Mouse (Mus musculus) lung, embryonic 16.5 days (tissue): Measurements from ENCODE around the gene Chrna1. TPM values are rescaled to one million over a fixed set of nuclear protein-coding genes. Genes with fewer than 3 reads are reported as not detected.
"Not testable (repeated sequence)": the region's sequence is repeated elsewhere in the genome, so short reads cannot be mapped to it uniquely, and the experiment has no call there.

ENCODE experiments used
- ATAC-seq: fragments of 200-750 bp; cut with Nextera tagmentation; 2 replicates; pipeline ENCODE4 v1.8.0; 2017; ENCODE audit warnings: low read depth, mild to moderate bottlenecking, moderate library complexity
- H3K27ac ChIP-seq: fragments of 300-500 bp; sonication (generic); 2 replicates; pipeline ENCODE4 v1.5.1; 2014; ENCODE audit warnings: mild to moderate bottlenecking, control low read depth, low read length
- H3K27me3 ChIP-seq: fragments of 300-500 bp; sonication (generic); 2 replicates; pipeline ENCODE4 v1.6.1; 2014; ENCODE audit warnings: low read depth, low read length, mixed read lengths; ENCODE audit not compliant: control insufficient read depth, insufficient read depth
- H3K36me3 ChIP-seq: fragments of 300-500 bp; sonication (generic); 2 replicates; pipeline ENCODE4 v1.6.1; 2014; ENCODE audit warnings: low read length; ENCODE audit not compliant: control insufficient read depth, insufficient read depth
- H3K4me1 ChIP-seq: fragments of 300-500 bp; sonication (generic); replicated peaks from 2 replicates; pipeline ENCODE4 v1.6.1; 2014; ENCODE audit warnings: low read length, mixed read lengths; ENCODE audit not compliant: control insufficient read depth, insufficient read depth
- H3K4me2 ChIP-seq: fragments of 300-500 bp; sonication (generic); 2 replicates; pipeline ENCODE4 v1.6.1; 2014; ENCODE audit warnings: low read depth, low read length, control low read depth
- H3K4me3 ChIP-seq: fragments of 300-500 bp; sonication (generic); 2 replicates; pipeline ENCODE4 v1.5.1; 2014; ENCODE audit warnings: mild to moderate bottlenecking, low read length, control low read depth
- H3K9ac ChIP-seq: fragments of 300-500 bp; sonication (generic); 2 replicates; pipeline ENCODE4 v1.6.1; 2014; ENCODE audit warnings: low read length, control low read depth
- H3K9me3 ChIP-seq: fragments of 300-500 bp; sonication (generic); 2 replicates; pipeline ENCODE4 v1.6.1; 2016; ENCODE audit warnings: low read length; ENCODE audit not compliant: control insufficient read depth
- WGBS: fragments of 180-500 bp; shearing (Covaris S2); extraction: QIAGEN DNeasy Blood & Tissue Kit; methylation state at CpG from one replicate; pipeline ENCODE4 v1.1.7; 2014; 5-methylcytosine and 5-hydroxymethylcytosine counted together
- polyA plus RNA-seq: library from polyadenylated mRNA; unstranded; fragments of >200 nt; fragmentation: Nextera tagmentation; extraction: Ambion mirVana; gene quantifications from 2 replicates; pipeline ENCODE4 v1.2.1, GENCODE M21; 2015

Gene Chrna1
- polyA plus RNA-seq, 1 experiment from 2014 or later = 0.26 TPM

GRCm38 (mm10) chr2:73566989-73567605 is 13.0 kb downstream of the Chrna1 start:
- Histone ChIP-seq H3K27ac (no peak overlapping the region), H3K4me2 (peak overlapping the region; percentile 58), H3K9ac (no peak overlapping the region), H3K27me3 (no peaks in the 10 kb centered on the region), H3K36me3 (no peaks in the 10 kb centered on the region), H3K4me3 (peak overlapping the region; percentile 40), H3K4me1 (no peaks in the 10 kb centered on the region; the same call in 1 of the 2 replicates), H3K9me3 (no peaks in the 10 kb centered on the region)
- peak; percentile 61; the same call in 1 of the 2 replicates for ATAC-seq
- 17% methylated on average over 8 of the region's 8 CpGs for WGBS

DNA sequence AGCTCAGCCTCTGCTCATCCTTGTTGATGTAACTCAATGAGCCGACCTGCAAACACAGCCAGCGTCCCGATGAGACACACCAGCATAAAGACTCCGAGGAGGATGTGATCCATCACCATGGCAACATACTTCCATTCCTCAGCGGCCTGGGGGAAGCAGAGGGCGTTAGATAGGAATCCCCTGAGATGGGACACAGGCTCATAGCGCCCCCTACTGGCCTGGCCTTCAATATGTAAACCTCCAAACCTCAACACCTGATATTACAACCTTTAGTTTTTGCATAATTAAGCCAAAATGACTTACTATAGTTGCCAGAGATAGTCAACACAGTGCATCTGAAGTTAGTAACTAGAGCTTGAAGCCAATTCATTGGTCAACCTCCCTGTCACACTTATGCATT is 14.0 kb downstream of the Chrna1 start:
- H3K36me3 ChIP-seq = no peaks in the 10 kb centered on the region
- H3K4me3 ChIP-seq = no peak overlapping the region
- H3K4me1 ChIP-seq = peaks cover 9% of the 10 kb centered on the region
- ATAC-seq = no peak
- no peaks in the 10 kb centered on the region for H3K27me3 ChIP-seq
- no peaks in the 10 kb centered on the region for H3K9me3 ChIP-seq
- no peak overlapping the region for H3K9ac ChIP-seq
- WGBS = 19% methylated on average over 7 of the region's 7 CpGs
- H3K27ac ChIP-seq = no peak overlapping the region
- no peak overlapping the region for H3K4me2 ChIP-seq

- Histone ChIP-seq H3K4me2 (no peak overlapping the region), H3K27me3 (no peaks in the 10 kb centered on the region), H3K4me1 (peaks cover 16% of the 10 kb centered on the region), H3K27ac (no peak overlapping the region), H3K4me3 (no peak overlapping the region), H3K36me3 (no peaks in the 10 kb centered on the region), H3K9ac (no peak overlapping the region), H3K9me3 (no peaks in the 10 kb centered on the region)
- no peak for ATAC-seq
- 39% methylated on average over 7 of the region's 7 CpGs for WGBS
Measured at GRCm38 (mm10) chr2:73563690-73564089, 16.4 kb downstream of the Chrna1 start.

DNA sequence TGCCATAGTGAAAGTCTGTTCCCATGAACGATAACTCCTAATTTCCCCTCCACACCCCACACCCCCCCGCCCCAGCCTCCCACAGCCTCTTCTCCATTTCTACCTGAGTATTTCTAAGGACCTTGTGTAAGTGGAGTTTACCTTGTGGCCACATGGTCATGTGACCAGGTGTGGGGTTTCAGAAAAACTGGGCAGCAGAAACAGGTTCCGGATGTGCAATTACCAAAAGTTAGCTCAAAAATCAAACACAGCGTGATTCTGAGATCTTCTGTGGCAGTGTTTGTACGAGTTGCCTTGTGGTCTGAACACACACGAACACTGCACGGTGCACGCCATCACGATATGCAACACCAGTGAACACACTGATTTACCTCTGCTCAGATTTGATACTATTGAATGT is 17.5 kb downstream of the Chrna1 start:
- WGBS = 66% methylated on average over 9 of the region's 9 CpGs
- H3K36me3 ChIP-seq = no peaks in the 10 kb centered on the region
- ATAC-seq = peak; percentile 23; the same call in 1 of the 2 replicates

DNA sequence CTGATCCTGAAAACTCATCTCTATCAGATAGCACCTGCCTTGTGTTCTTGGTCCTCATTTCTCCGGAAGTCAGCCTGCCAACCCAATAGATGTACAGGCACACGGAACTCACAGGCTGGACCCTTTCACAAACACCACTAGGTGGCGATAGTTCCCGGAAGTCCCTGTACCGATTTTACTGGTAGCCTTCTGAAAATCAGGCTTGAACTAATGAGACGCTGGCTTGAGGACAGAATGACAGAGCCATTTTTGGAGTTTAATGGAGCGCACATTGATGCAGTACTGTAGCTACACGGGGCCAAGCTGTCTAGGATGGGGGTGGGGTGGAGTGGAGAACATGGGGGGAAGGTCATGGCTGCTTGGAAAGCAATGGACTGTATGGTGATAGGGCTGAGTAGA is 18.5 kb downstream of the Chrna1 start:
- 11% methylated on average over 8 of the region's 8 CpGs for WGBS
- ATAC-seq = peak; percentile 44
- H3K4me3 ChIP-seq = peak overlapping the region; percentile 53
- peak overlapping the region; percentile 56; the same call in 1 of the 2 replicates for H3K9ac ChIP-seq
- no peak overlapping the region for H3K27ac ChIP-seq
- peaks cover 16% of the 10 kb centered on the region for H3K4me1 ChIP-seq
- no peaks in the 10 kb centered on the region for H3K27me3 ChIP-seq
- peak overlapping the region; percentile 81 for H3K4me2 ChIP-seq
- H3K36me3 ChIP-seq = no peaks in the 10 kb centered on the region
- H3K9me3 ChIP-seq = no peaks in the 10 kb centered on the region

More for the DNA sequence above, 17.5 kb downstream of the Chrna1 start:
- H3K27ac ChIP-seq = no peak overlapping the region
- H3K27me3 ChIP-seq = no peaks in the 10 kb centered on the region
- H3K4me3 ChIP-seq = no peak overlapping the region
- peaks cover 16% of the 10 kb centered on the region for H3K4me1 ChIP-seq
- H3K9me3 ChIP-seq = no peaks in the 10 kb centered on the region
- no peak overlapping the region for H3K9ac ChIP-seq
- H3K4me2 ChIP-seq = no peak overlapping the region

GRCm38 (mm10) chr2:73560899-73561664 is 19.1 kb downstream of the Chrna1 start:
- H3K27ac ChIP-seq = no peak overlapping the region; the same call in 1 of the 2 replicates
- peak overlapping the region; percentile 81 for H3K4me2 ChIP-seq
- ATAC-seq = peak; percentile 37
- H3K9me3 ChIP-seq = no peaks in the 10 kb centered on the region
- no peaks in the 10 kb centered on the region for H3K36me3 ChIP-seq
- H3K4me1 ChIP-seq = peaks cover 16% of the 10 kb centered on the region
- WGBS = 4% methylated on average over 23 of the region's 23 CpGs
- H3K4me3 ChIP-seq = peak overlapping the region; percentile 53
- H3K9ac ChIP-seq = peak overlapping the region; percentile 56
- H3K27me3 ChIP-seq = no peaks in the 10 kb centered on the region

- Histone ChIP-seq H3K27me3 (no peaks in the 10 kb centered on the region), H3K4me3 (peak overlapping the region; percentile 53), H3K27ac (no peak overlapping the region; the same call in 1 of the 2 replicates), H3K36me3 (no peaks in the 10 kb centered on the region), H3K9me3 (no peaks in the 10 kb centered on the region), H3K4me1 (peaks cover 16% of the 10 kb centered on the region), H3K4me2 (peak overlapping the region; percentile 81), H3K9ac (peak overlapping the region; percentile 56)
- ATAC-seq = peak; percentile 43; the same call in 1 of the 2 replicates
- 30% methylated on average over 7 of the region's 7 CpGs for WGBS
Measured at GRCm38 (mm10) chr2:73560445-73560844, 19.7 kb downstream of the Chrna1 start.

DNA sequence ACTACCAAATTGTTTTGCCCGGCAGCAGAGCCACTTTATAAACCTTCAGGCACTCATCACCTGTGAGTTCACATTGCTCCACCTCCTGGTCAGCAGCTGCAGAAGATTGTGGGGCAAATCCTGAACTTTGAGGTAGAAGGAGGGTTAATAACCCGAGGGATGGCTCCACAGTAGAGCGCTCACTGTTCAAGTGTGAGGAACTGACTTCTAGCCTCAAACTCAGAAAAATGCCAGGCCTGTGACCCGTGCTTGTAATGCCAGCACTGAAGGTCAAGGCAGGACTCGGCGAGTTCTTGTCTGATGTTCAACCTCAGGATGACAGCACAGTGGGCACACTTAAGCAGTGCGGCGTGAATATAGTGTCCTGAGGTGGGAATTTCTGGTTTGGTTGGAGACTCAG is 22.2 kb downstream of the Chrna1 start:
- Histone ChIP-seq H3K4me2 (no peak overlapping the region), H3K4me3 (no peak overlapping the region), H3K9ac (no peak overlapping the region), H3K9me3 (no peaks in the 10 kb centered on the region), H3K36me3 (no peaks in the 10 kb centered on the region), H3K27ac (no peak overlapping the region), H3K4me1 (peaks cover 16% of the 10 kb centered on the region), H3K27me3 (no peaks in the 10 kb centered on the region)
- no peak for ATAC-seq
- WGBS = 72% methylated on average over 8 of the region's 8 CpGs

DNA sequence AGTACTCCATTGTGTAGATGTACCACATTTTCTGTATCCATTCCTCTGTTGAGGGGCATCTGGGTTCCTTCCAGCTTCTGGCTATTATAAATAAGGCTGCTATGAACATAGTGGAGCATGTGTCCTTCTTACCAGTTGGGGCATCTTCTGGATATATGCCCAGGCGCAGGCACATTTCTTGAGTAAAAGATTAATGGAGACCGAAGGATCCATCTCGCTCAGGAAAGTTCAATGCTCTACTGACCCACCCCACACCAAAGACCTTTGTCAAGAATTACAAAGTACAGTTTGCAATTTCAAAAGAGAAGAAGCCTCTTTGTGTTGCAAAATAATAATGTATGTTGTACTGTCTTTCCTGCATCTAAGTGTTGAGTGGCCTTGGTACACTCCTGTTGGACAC is 23.1 kb downstream of the Chrna1 start:
- not testable (repeated sequence) for H3K4me3 ChIP-seq, H3K9ac ChIP-seq, ATAC-seq, H3K4me2 ChIP-seq, H3K27ac ChIP-seq, H3K36me3 ChIP-seq, H3K9me3 ChIP-seq, H3K27me3 ChIP-seq
- WGBS = 95% methylated on average over 3 of the region's 3 CpGs
- peaks cover 16% of the 10 kb centered on the region for H3K4me1 ChIP-seq
